Comparison of ENCODE assay signal across 8 mouse cellular contexts in genomic region chr13:48546330-48546917, GRCm38 (mm10). TPM values are rescaled to one million over a fixed set of nuclear protein-coding genes. Genes with fewer than 3 reads are reported as not detected.
DNase-seq lines count a peak whose midpoint lies in the region; ATAC-seq lines count a peak whose summit lies in the region.

No protein-coding gene starts in this region.

- peak overlapping the region; percentile 100 for H3K27ac ChIP-seq in hindbrain, embryonic 15.5 days (replicated peaks)

- peak; percentile 99 for ATAC-seq in hindbrain, embryonic 15.5 days (ENCODE audit: low FRiP score, low read depth)

- peak overlapping the region; percentile 81 for H3K4me2 ChIP-seq in hindbrain, embryonic 15.5 days

- H3K9ac ChIP-seq in hindbrain, embryonic 15.5 days, result peak overlapping the region; percentile 99

- H3K36me3 ChIP-seq in hindbrain, embryonic 15.5 days, result no peaks in the 10 kb centered on the region

- H3K9me3 ChIP-seq in hindbrain, embryonic 15.5 days, result no peaks in the 10 kb centered on the region

- peaks cover 31% of the 10 kb centered on the region for H3K4me1 ChIP-seq in hindbrain, embryonic 15.5 days (replicated peaks)

- WGBS in hindbrain, embryonic 15.5 days, result under 1% methylated on average over 64 of the region's 72 CpGs

- peak; percentile 99 for DNase-seq in T-cell, adult 2 months (ENCODE audit: low spot score)
- peak; percentile 99 to 100 for DNase-seq in cerebellum, postnatal 36 days
- peak; percentile 100 for DNase-seq in frontal cortex, postnatal 36 days (ENCODE audit: low spot score in 2 of 2)
- peak; percentile 99 for DNase-seq in left cerebral cortex, adult 11 months (ENCODE audit: low spot score)
- peak; percentile 100 for DNase-seq in lung, postnatal 4 days
- peak; percentile 96 for DNase-seq in retina, postnatal 7 days (ENCODE audit: low read depth, low spot score)
- DNase-seq in urinary bladder, adult 2 months (ENCODE audit: low spot score), result peak; percentile 98

- H3K4me3 ChIP-seq in hindbrain, embryonic 15.5 days, result peak overlapping the region; percentile 97

- H3K27me3 ChIP-seq in hindbrain, embryonic 15.5 days, result no peaks in the 10 kb centered on the region

RNA-seq across cellular contexts. Expression of gene A830005F24Rik, which starts 33.1 kb away (rescaled TPM):
- polyA plus RNA-seq in hindbrain, embryonic 15.5 days (2015; fragmentation: Nextera tagmentation; extraction: Ambion mirVana), result 2.8 and 3.3 TPM in 2 replicates
- polyA plus RNA-seq in urinary bladder, adult 2 months (2012; rRNA removed), result 0.22 and 0.25 TPM in 2 replicates

RNA-seq across cellular contexts. Expression of gene Zfp169, which starts 33.2 kb away (rescaled TPM):
- polyA plus RNA-seq in hindbrain, embryonic 15.5 days (2015; fragmentation: Nextera tagmentation; extraction: Ambion mirVana), result 4.4 and 5.6 TPM in 2 replicates
- polyA plus RNA-seq in urinary bladder, adult 2 months (2012; rRNA removed), result 7.5 and 9.8 TPM in 2 replicates

Comparison
In these comparisons a context has a peak if more than half of its experiments do, and no peak if none do; other contexts are left out.
1. Peak in every context shown above with its lines: DNase-seq, ATAC-seq, H3K4me3 ChIP-seq and H3K27ac ChIP-seq.